Mouse (Mus musculus): ENCODE results near the gene Macc1.
"Not testable (repeated sequence)": the region's sequence is repeated elsewhere in the genome, so short reads cannot be mapped to it uniquely, and the experiment has no call there.

The Macc1 gene

GRCm38 (mm10) chr12:119313970-119314369, at the start of gene Macc1:
TSS of gene Macc1 (plus strand) at chr12:119314270.
- in situ Hi-C loops (cut with MboI; ENCODE audit: unreplicated experiment in 2 of 2): loop anchor here in 1 of 2 experiments (25.0 kb wide), 1 partner anchor 377 kb away; no protein-coding TSS in a partner anchor

GRCm38 (mm10) chr12:119264506-119264905, 49.6 kb upstream of the Macc1 start:
- in situ Hi-C loops (cut with MboI; ENCODE audit: unreplicated experiment in 2 of 2): no loop called here

GRCm38 (mm10) chr12:119268723-119269122, 45.3 kb upstream of the Macc1 start:
- in situ Hi-C loops (cut with MboI; ENCODE audit: unreplicated experiment in 2 of 2): no loop called here

GRCm38 (mm10) chr12:119270036-119270435, 44.0 kb upstream of the Macc1 start:
- in situ Hi-C loops (cut with MboI; ENCODE audit: unreplicated experiment in 2 of 2): no loop called here

GRCm38 (mm10) chr12:119271964-119272363, 42.1 kb upstream of the Macc1 start:
- in situ Hi-C loops (cut with MboI; ENCODE audit: unreplicated experiment in 2 of 2): no loop called here

GRCm38 (mm10) chr12:119273605-119274004, 40.5 kb upstream of the Macc1 start:
- in situ Hi-C loops (cut with MboI; ENCODE audit: unreplicated experiment in 2 of 2): no loop called here

GRCm38 (mm10) chr12:119276282-119276681, 37.8 kb upstream of the Macc1 start:
- in situ Hi-C loops (cut with MboI; ENCODE audit: unreplicated experiment in 2 of 2): no loop called here

- in situ Hi-C loops (cut with MboI; ENCODE audit: unreplicated experiment in 2 of 2): no loop called here
Observed at GRCm38 (mm10) chr12:119291618-119292017, 22.5 kb upstream of the Macc1 start.

GRCm38 (mm10) chr12:119303618-119304017, 10.5 kb upstream of the Macc1 start:
- in situ Hi-C loops (cut with MboI; ENCODE audit: unreplicated experiment in 2 of 2): loop anchor here in 1 of 2 experiments (25.0 kb wide), 1 partner anchor 366 kb away; no protein-coding TSS in a partner anchor

GRCm38 (mm10) chr12:119313014-119313763, 881 bp upstream of the Macc1 start:
- in situ Hi-C loops (cut with MboI; ENCODE audit: unreplicated experiment in 2 of 2): loop anchor here in 1 of 2 experiments (25.0 kb wide), 1 partner anchor 376 kb away; no protein-coding TSS in a partner anchor

- in situ Hi-C loops (cut with MboI; ENCODE audit: unreplicated experiment in 2 of 2): loop anchor here in 1 of 2 experiments (25.0 kb wide), 1 partner anchor 381 kb away; no protein-coding TSS in a partner anchor
Observed at GRCm38 (mm10) chr12:119318799-119319198, 4.7 kb downstream of the Macc1 start.

- in situ Hi-C loops (cut with MboI; ENCODE audit: unreplicated experiment in 2 of 2): no loop called here
Observed at GRCm38 (mm10) chr12:119325400-119325799, 11.3 kb downstream of the Macc1 start.

GRCm38 (mm10) chr12:119330644-119331043, 16.6 kb downstream of the Macc1 start:
- in situ Hi-C loops (cut with MboI; ENCODE audit: unreplicated experiment in 2 of 2): loop anchor here (10.0 kb wide), 3 partner anchors 54 to 114 kb away; no protein-coding TSS in a partner anchor

- in situ Hi-C loops (cut with MboI; ENCODE audit: unreplicated experiment in 2 of 2): loop anchor here (10.0 kb wide), 3 partner anchors 51 to 111 kb away; no protein-coding TSS in a partner anchor
Observed at GRCm38 (mm10) chr12:119333376-119333775, 19.3 kb downstream of the Macc1 start.

GRCm38 (mm10) chr12:119352579-119352978, 38.5 kb downstream of the Macc1 start:
- in situ Hi-C loops (cut with MboI; ENCODE audit: unreplicated experiment in 2 of 2): not testable (repeated sequence)

- in situ Hi-C loops (cut with MboI; ENCODE audit: unreplicated experiment in 2 of 2): no loop called here
Observed at GRCm38 (mm10) chr12:119357418-119358241, 43.6 kb downstream of the Macc1 start.

GRCm38 (mm10) chr12:119358242-119358515, 44.1 kb downstream of the Macc1 start:
- in situ Hi-C loops (cut with MboI; ENCODE audit: unreplicated experiment in 2 of 2): no loop called here

- in situ Hi-C loops (cut with MboI; ENCODE audit: unreplicated experiment in 2 of 2): no loop called here
Observed at GRCm38 (mm10) chr12:119365041-119365440, 51.0 kb downstream of the Macc1 start.

GRCm38 (mm10) chr12:119369832-119370231, 55.8 kb downstream of the Macc1 start:
- in situ Hi-C loops (cut with MboI; ENCODE audit: unreplicated experiment in 2 of 2): no loop called here

- in situ Hi-C loops (cut with MboI; ENCODE audit: unreplicated experiment in 2 of 2): no loop called here
Observed at GRCm38 (mm10) chr12:119372359-119372758, 58.3 kb downstream of the Macc1 start.

- in situ Hi-C loops (cut with MboI; ENCODE audit: unreplicated experiment in 2 of 2): no loop called here
Observed at GRCm38 (mm10) chr12:119376879-119377278, 62.8 kb downstream of the Macc1 start.
